Mouse (Mus musculus) ovary, postnatal 14 days (tissue): ENCODE measurements around the gene Acap3.

ENCODE experiments used
- DNase-seq: peaks from one replicate; pipeline ENCODE4 v3.0.0; 2022; ENCODE audit warnings: low spot score

Gene Acap3

DNA sequence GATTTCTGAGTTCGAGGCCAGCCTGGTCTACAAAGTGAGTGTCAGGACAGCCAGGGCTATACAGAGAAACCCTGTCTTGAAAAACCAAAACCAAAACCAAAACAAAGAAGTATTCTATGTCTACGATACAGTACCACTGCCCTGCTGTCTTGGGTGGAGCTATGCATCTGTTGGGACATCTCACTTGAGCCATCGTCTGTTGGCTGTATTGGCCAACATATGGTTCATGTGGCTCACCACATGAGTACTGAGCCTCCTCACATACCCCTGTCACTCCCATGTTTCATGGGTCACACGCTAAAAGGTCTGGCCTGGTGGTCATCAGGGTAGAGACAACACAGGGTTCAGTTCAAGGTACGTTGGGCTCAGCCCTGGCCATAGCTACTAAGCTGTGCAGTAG, 5.3 kb upstream of the Acap3 start:
- no peak for DNase-seq

DNA sequence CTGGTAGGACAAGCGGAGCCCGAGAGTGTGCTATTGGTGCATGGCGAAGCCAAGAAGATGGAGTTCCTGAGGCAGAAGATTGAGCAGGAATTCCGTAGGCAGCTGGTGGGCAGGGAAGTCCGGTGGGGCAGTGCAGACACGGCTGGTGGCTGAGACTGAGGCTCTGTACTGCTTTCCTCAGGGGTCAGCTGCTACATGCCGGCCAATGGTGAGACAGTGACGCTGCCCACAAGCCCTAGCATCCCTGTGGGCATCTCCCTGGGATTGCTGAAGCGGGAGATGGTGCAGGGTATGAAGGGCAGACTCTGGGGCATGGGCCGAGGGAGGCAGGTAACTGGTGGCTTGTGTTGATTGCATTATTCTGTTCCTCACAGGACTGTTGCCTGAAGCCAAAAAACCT, 3.9 kb upstream of the Acap3 start:
- DNase-seq: no peak

DNA sequence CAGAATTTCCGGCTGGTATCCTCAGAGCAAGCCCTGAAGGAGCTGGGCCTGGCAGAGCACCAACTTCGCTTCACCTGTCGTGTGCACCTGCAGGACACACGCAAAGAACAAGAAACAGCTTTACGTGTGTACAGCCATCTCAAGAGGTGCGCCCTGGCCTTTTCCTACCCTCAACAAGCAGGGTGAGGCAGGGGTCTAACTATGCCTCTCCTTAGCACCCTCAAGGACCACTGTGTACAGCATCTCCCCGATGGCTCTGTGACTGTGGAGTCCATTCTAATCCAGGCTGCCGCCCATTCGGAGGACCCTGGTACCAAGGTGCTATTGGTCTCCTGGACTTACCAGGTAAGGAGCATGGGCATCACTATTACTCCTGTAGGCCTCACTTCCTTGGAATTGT, 3.4 kb upstream of the Acap3 start:
- no peak for DNase-seq

DNA sequence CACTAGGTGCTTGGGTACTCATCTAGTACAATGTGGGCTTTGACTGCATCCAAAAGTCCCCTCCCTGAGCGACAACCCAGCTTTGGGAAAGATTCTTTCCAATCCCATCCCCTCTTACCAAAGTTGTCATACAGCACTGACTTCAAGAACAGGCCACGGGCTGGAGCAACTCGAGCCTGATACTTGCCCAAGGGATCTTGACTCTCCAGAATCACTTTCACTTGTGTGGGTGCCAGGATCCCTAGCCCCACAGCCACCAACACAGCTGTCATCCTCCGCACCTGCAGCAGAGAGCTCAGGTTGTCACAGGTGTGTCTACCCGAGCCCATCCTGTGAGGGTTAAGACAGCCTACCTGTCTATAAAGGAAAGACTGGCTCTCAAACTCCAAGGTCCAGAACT, 2.3 kb upstream of the Acap3 start:
- no peak for DNase-seq

DNA sequence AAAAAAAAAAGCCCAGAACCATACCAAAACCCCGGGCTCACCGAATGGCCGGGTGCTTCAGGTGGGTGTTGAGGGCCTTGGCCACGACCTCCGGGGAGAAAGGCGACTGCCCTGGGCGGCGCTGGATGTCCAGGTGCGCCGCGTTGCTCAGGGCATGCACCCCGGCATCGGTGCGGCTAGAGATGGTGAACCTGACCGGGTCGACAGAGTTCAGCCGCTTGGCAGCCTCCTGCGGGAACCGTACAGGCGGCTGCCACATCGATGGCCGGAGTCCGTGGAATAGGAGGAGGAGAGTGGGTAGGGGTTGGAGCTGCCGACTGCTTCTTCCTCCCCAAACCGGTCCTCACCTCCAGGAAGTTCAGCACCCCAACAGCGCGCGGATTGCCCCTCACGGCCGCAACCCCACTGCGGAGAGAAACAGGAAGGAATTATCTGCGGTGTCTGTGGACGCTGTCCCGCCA, 581 bp upstream of the Acap3 start:
- DNase-seq: no peak

DNA sequence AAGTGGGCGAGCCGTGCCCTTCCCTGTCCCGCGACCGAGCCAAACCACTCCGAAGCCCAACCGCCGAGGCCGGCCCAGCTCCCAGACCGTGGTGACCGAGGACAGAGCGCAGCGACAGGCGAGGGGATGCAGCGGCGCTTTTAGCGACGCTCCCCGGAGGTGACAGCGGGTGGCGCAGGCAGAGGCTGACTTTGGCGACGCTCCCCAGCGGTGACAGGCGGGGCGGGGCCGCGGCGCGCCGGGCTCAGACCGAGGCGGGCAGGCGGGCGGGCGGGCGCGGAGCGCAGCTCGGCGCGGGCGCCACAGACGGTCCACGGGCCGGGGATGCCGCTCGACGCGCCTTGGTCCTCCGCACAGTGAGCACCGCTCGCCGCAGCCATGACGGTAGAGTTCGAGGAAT, 395 bp downstream of the Acap3 start:
- DNase-seq: peak; percentile 73

DNA sequence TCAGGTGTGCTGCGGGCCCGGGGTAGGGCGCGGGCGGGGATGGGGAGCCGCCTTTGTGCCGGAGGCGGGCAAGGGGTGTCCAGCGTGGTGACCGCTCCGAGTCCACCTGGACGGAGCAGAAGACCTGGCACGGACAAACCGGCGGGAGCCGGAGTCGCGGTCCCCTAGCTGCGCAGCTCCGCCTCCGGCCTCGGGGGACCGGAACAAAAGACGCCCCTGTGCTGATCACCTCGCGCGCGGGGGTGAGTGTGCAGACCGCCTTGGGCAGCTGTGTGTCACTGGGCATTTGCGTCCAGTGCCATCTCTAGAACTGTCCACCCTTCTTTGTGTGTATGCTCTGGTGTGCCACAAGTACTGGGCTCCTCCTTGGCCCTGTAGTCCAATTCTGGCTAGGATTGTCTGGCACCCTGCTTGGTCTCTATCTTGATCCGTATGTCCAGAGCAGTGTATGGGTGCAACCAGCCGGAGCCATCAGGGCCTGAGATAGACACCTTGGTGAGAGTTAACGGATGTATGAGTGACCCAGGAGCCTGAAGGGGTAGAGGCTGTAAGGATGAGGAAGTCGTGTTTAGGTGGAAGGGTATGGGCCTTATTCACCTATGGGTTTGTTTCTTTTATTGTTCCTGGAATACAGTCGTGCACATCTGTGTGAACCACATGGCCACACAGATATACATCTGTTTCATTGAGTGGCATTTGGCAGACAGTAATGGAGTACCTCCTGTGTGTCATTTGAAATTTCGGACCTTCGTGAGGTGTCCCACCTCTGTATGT, 1.0 kb downstream of the Acap3 start:
- no peak for DNase-seq

DNA sequence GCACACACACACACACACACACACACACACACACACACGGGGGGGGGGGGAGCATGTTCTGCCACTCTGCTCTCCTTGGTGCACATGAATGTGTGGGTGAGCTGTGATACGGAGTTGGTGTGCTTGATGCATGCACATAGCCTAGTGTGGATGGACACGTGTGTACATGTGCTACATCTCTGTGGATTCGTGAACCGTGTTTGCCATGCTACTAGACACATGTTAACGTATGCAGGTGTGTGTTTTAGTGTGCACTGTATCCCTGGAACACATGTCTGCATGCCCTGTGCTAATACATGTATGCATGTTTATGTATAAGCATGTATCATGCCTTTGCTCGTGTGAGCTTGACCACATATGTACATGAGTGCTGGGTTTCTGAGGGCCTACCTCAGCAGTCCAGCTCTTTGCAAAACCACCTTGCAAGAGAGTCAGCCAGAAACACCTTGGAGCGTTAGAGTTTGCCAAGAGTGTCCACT, 1.6 kb downstream of the Acap3 start:
- DNase-seq: no peak

DNA sequence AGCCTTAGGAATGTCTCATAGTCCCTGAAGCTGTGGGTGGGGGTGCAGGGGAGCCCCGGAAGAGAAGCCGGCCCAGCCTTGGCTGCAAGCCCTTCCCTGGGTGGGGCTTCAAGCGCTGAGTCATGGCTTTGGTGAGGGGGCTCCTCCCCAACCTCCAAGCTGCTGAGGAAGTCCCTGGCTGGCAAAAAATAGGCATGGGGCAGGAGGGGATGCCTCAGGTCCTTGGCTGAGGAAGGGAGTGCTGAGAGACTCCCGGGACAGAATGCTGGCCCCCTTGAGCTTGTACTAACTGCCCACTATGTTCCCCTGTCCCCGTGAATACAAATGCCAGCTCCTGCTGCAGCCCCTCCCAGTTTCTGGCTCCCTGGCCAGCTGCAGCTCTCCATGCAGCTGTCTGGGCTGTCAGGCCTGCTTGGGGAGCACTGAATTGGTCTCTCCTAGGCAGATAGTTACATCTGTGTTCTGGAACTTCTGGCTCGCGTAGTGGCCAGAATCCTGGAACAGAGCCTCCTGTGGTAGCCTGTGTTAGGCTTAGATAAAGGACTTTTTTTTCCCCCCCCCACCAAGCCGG, 2.8 kb downstream of the Acap3 start:
- DNase-seq: peak; percentile 48

DNA sequence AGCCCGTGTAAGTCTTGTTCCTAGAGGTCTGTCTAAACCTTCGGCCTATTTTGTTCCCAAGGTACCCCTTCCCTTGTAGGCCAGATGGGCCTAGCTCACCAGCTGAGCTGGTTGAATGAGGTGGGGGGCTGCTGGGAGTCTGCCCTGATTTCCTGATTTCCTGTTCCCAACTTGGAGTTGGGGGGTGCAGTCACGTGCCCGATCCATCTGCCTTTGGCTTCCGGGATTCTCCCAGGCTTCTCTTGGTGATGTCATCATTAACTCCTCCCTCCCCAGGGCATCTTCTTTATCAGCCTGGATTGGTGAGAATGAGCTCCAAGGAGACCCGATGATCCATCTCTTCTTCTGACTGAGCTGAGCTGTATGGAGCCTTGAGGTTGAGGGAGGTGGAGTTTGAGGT, 3.6 kb downstream of the Acap3 start:
- DNase-seq: no peak

DNA sequence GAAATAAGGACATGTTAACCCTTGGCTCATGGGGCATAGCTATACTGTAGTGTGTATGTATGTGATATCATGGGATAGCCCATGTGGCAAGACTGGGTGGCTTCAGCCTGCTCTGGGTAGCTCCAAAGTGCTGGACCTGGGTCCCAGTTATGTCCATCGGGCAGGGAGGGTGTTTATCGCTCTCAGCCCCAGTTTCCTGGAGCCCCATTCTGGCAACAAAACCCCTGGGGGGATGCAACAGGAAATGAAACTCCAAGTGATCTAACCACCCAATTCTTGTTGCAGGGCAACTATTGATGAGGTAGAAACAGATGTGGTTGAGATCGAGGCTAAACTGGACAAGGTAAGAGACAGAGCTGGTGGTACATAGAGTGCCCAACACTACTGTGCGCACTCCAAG, 4.2 kb downstream of the Acap3 start:
- DNase-seq: no peak

DNA sequence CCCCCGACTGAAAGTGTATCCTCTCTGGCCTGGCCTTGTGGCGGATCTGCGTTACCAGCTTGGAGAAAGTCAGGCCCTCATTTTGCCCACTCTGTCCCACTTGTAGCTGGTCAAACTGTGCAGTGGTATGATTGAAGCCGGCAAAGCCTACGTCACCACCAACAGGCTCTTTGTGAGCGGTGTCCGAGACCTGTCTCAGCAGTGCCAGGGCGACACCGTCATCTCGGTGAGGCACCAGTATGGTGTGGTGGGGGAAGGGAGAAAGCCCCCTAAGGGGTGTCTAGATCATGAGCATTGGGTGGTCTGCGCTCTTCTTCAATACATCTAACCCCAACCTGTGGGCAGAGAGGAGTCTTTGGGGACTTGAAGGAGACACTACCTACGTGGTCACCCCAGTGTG, 4.8 kb downstream of the Acap3 start:
- no peak for DNase-seq

DNA sequence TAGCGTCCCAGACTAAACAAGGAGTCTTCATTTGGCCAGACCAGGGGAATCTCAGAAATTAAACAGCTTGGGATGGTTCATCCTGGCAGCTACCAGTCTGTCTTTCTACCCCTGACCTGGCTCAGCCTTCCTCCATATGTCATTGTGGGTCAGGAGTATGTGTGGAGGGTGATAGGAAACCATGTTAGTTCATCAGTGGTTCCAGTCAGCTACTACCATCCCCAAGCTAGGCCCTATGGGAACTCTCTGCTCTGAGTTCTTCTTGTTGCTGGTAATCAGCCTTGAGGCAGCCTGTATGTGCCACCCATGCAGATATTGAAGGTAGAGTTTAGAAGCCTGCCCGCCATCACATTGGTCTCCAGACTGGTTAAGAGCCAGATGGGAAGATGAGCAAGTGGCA, 6.7 kb downstream of the Acap3 start:
- no peak for DNase-seq

DNA sequence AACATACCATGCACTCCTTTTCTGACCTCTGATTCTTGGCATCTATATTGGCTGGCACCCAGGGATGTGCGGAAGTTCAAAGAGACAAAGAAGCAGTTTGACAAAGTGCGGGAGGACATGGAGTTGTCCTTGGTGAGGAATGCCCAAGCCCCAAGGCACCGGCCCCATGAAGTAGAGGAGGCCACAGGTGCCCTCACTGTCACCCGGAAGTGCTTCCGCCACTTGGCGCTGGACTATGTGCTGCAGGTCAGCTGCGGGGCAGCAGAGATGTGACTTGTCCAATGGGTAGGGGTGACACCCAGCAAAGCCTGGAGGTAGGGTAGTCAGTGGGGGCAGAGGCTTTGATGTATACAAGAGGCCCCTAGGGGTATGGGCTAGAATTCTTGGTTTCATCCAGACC, 7.7 kb downstream of the Acap3 start:
- no peak for DNase-seq

DNA sequence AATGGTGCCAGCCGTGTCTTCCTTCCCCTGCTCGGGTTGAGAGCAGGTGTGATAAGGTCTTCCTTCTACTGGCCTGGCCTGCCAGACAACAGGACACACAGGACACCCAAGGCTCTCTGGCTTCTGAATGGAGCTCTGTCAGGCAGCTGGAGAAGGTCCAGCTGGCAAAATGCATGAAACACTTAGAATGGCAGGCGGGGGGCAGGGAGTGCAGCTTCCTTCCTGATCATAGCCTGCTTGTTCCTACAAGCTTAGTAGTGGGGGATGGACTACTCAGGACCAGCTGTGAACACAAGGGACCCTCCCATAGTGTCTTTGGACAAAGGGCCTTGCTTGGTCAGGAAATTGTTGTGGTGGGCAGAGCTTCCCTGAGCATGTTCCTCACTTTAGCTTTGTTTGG, 9.6 kb downstream of the Acap3 start:
- no peak for DNase-seq

DNA sequence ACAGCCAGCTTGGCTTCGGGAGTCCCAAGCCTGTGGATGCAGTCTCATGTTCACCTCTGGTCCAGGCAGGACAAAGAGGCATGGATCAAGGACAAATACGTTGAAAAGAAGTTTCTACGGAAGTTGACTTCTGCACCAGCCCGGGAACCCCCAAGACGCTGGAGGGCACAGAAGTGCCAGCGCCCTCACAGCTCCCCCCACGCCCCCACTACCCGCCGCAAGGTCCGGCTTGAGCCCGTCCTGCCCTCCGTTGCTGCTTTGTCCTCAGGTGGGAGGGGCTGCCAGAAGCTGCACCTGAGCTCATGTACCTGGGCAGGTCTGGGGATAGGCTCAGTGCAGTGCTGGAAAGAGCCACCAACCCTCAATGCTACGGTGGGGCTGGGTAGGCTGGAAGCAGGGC, 11.6 kb downstream of the Acap3 start:
- no peak for DNase-seq

DNA sequence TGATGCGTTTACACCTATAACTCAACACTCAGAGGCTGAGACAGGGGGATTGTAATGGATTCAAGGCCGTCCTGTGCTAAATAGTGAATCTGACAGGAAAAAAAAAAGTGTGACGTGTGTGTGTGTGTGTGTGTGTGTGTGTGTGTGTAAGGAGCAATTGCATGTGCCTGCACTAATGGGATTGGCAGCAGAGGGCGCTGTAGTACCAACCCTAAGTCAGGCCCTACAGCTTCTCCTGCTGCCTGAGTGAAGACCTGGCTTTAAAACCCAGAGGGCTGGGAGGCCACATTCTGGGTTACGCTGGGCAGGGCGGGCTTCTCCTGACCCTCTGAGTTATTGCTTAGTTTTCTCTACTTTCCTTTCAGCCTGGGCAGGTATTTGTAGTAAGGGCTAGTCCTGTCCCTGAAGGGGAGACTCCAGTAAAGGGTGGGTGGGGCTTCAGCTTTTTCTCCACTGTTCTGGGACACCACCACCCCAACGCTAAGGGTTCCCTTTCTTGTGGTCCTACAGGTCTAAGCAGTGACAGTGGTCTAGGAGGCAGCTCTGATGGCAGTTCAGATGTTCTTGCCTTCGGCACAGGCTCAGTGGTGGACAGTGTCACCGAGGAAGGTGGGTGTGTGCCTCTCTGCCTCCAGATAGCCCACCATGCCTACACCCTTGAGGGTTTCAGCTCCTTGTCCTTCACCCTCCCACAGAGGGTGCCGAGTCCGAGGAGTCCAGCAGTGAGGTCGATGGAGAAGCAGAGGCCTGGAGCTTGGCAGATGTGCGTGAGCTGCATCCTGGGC, 12.9 kb downstream of the Acap3 start:
- no peak for DNase-seq

DNA sequence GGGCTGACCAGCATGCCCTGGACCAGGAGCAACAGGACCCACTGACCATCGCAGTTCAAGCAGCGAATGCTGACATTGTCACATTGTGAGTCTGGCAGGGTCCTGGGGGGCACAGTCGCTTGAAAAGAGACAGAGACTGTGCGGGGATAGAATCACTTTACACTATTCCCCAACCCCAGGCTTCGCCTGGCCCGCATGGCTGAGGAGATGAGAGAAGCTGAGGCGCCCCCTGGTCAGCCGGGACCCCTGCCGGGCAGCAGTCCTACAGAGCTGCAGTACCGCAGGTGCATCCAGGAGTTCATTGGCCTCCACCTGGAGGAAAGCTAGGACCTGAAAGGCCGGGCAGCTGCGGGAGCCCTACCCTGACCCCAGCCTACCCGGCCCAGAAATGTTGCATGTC, 14.0 kb downstream of the Acap3 start:
- DNase-seq: no peak

DNA sequence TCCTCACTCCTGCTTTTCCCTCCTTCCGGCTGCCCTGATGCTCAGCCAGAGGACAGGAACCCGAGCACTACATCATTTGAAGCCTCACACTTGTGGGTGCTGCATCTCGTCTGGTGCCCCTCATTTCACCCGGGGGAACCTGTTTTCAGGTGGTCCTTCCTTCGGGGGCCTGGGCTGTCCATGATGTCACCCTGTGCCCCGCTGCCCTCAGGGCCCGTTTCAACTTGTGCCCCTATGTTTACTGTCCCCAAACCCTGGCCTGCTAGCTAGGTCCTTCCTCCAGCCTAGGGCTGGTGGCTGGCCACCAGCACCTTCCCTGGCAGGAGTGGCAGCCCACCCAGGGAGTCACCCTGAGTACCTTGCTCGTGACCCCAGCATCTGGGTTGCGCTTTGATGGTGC, 14.5 kb downstream of the Acap3 start:
- DNase-seq: no peak

DNA sequence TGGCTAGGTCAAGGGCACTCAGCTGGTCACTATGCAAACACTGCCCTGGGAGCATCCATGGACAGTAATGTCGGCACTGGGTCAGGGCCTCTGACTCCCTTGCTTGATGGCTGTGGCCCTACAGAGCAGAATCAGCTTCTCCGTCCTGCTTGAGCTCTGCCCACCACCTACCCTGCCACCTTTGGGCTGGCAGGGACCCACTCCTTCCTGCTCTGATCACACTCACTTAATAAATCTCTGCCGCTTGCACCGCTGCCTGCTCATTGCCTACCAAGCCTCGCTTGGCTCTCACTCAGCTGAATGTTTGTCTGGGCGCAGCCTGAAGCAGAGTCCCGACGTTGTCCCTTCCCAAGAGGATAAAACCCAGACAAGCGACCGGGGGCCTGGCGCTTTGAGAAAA, 15.4 kb downstream of the Acap3 start:
- no peak for DNase-seq

DNA sequence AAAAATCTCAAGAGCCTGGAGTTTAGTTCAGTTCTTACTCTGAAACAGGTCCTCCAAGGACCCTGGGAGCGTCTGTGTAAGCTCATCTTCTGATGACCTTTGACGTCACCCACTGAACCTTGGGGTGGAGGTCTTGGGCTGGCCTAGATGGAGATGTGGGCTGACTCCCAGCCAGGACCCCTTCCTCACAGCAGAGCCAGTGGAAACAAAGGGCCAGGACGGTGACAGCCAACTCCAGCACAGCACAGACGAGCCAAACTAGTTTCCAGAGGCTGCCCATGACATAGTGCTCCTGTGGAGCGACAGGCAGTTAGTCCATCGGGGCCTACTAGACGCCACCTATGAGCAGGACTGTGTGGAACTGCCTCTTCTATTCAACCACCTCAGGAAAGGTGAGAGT, 16.7 kb downstream of the Acap3 start:
- DNase-seq: no peak

DNA sequence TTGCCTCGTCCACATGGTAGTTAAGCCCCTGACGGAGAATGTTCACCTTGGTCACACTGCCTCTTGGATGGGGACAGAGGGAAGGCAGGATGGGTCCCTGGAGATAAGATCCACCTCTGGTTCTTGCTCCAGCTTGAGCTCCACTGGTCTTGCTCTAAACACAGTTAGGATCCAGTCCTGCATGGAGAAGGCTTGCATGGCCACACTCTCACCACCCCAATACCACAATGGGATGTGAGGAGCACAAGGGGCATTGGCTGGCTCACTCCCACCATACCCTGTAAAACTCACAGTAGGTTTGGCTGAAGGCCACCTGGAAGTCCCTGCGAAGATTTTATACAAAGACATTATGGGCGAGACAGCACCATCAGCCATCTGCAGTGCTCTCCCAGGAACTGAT, 17.1 kb downstream of the Acap3 start:
- DNase-seq: no peak

DNA sequence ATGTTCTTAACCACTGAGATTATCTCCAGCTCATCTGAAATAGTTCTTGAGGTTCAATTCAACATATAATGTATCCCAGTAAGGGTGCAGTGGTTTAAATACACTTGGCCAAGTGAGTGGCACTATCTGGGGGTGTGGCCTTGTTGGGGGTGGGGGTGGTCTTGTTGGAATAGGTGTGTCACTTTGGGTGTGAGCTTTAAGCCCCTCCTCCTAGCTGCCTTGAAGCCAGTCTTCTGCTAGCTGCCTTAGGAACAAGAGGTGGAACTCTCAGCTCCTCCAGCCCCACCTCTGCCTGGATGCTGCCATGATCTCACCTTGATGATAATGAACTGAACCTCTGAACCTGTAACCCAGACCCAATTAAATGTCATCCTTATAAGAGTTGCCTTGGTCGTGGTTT, 40.4 kb downstream of the Acap3 start:
- no peak for DNase-seq
